Mouse (Mus musculus) right cerebral cortex, adult 18-20 months (tissue): ENCODE data around the gene Egfem1.

ENCODE experiments used
- DNase-seq: peaks from one replicate; pipeline ENCODE4 v3.0.0; 2022; ENCODE audit warnings: mixed read lengths

Egfem1 gene

DNA sequence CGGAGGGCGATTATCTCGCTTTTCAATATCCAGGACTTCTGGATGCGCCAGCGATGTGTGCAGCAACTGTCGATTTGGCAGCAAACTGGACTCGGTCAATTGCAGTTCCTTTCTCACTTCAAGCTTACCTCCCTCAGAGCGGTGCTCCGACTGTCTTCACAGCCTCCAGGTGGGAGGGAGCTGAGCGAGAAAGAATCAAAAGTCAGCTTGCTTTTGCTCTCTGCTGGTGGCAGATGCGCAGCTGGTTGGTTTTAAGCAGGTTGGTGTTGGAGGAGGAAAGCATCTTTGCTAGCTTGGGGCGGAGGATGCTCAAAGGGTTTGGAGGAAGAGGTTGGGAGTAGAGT is at the start of gene Egfem1:
TSS of gene Egfem1 (plus strand) at position 72 of the 344 bp plus-strand sequence.
- DNase-seq, result peak; percentile 39

DNA sequence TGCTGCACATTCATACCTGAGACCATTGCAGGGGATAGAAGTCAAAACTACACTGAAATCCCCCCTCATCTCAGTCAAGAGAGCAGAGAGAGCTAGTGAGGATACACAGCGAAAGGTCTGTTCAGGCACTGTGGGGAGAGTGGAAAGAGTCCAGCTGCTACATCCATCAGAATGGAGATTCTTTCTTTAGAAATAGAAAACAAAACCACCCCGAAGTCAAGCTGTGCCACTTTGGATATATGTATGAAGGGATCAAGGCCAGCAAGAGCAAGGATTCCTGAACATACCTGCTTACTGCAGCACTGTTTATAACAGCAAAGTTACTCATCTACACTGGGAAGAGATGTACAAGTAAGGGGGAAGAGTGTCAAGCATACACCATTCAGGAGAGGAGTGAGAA is 48.7 kb upstream of the Egfem1 start:
- DNase-seq, result no peak

DNA sequence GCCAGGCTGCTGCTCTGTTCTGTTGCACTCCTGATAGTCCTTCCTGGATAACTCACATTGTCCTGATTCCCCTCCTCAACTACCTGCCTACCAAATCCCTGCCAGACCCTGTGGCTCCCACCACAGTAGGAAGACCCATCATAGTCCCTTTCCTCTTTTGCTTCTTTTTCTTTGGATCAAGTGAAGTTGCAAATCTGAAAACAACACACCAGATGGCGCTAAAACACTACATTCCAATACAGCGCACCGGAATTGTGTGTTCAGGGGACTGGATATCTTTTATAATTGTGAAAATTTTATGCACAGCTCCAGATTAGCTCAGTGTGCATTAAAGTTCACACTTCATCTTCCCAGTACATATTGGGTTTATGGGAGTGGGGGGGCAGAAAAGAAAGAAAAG is 45.7 kb upstream of the Egfem1 start:
- peak; percentile 25 for DNase-seq

DNA sequence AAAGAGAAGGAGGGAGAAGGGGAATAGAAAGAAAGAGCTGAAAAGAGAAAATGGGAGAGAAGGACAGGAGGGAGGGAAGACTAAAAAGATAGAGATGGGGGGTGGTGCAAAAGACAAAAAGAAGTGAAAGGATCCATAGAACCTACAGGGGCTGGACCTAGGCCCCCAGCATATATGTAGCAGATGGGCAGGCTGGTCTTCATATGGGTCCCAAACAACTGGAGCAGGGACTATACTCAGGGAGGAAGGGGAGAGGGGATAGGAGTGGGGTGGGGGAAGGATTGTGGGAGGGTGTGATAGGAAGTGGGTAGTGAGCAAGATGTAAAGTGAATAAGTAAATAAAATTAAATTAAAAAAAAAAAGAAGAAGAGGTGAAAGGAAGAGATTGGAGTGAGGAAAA is 45.2 kb upstream of the Egfem1 start:
- no peak for DNase-seq

DNA sequence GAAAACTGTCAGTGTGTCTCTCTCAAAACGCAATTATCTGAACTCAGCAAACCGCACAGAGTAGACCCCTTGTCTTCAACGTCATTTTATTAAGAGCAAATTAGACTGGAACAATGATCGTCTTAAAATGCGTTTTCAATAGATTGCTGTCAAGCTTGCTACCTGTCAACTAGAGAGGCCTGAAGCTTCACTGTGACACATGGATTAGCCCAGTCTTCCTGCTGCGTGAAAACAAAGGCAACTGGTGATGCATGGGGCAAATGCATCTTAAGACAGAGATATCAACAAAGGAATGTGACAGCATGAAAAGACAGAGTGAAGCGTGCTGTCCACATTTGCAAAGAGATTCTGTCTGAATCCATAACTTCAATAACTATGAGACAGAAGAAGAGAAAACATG is 41.8 kb upstream of the Egfem1 start:
- no peak for DNase-seq

DNA sequence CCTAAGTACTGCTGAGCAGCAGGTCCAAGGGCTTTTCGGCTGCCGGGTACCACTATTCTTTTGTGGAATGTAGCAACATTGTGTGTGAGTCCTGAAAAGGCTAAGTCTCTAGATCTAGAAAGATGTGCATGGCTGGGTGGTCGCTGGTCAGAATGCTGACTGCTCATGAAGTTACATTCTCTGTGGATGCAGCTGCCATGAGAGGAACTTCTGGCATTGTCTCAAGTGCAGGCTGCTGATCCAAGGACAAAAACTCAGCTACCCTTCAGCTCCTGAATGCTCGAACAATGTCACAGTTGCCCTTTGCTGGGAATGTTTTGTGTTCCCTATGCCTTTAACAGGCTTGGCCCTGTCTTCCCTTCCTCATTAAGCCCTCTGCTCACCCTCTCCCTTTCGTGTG is 35.5 kb upstream of the Egfem1 start:
- DNase-seq, result no peak

DNA sequence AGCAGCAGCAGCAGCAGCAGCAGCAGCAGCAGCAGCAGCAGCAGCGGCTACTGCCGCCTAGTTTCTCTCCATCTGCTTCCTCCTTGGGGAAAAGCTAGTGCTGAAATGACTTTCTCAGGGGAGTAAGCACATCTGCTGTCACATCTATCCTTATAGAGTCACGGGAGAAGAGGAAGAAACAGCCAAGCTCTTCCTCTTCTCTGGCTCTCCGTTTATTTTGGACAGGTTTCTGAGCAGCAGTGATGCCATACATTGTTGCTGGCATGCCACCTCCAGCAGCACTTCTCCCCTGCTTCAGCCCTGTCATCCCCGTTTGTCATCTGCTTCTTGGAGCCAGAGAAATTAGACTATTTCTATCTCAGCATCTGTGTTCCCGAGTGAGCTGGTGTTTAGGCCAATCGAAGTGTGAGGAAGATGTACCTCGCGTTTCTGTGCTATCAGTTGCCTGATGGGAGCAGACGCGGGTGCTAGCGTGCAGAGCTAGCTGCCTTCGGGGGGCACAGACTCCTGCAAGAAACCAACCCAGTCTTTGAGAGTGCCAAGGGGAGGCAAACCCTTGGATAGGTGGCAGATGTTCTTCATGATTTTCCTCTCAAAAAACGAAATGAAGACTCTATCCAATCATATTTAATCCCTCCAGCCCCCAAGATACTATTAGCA is 34.4 kb upstream of the Egfem1 start:
- peak; percentile 12 for DNase-seq

DNA sequence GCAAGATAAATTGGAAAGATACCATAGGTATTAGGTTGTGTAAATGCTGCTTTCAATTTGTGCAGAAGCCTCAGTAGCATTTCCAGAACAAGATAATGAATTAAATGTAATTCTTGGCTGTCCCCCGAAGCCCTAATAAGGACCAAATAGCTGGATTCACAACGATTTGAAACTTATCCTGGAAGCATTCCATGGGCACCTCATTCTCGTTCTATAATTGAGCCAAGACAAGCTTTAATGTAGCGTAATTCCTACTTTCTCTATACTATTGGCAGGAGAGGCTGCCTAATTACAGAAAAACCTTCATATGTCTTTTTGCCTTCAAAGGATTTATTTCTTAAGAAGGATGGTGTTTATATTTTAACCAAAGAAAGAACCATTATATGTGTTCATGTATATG is 18.7 kb upstream of the Egfem1 start:
- DNase-seq, result no peak

DNA sequence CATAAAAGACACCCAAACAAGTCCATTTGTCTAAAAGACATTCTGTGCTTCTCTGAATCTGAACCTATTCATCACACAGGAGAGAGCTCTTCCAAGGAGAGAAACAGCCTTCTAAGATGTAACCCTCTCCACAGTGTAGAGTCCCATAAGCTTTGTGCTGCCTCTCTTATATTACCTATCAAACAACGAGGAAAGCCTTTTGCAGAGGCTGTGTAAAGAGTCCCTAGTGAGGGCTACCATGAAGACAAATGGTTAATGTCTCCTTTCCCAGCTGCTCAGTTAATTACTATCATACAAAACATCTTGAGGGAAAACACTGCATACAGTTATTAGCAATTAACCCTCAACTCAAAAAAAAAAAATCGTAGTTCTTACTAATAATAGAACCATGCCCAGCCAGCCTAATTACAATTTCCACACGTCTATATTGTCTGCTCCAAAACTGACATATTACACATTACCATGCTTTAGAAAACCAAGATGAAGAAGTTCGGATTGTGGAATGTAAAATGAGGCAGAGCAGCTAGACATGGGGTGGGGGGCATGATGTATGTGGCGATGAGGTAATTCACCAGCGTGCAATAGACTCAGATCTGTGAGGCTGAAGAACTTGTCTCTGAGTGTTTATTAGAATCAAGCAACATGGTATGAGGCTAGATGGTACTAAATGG is 13.3 kb upstream of the Egfem1 start:
- DNase-seq, result no peak

DNA sequence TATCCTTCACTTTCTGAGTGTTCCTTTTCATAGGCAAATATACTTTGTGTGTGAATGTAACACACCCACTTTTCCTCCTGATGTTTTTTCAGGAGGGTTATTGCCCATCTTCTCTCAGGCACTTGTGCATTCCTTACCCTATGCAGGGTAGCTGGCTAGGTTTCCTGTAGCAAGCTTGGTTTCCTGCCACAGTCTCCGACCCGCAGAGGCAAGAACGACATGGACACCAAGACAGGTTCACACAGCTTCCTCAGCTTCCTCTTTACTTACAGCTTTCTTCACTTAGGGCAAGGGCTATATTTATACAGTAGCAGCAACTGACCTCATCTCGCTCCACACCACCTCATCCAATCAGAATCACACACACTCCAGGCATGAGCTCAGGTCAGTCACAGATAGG is 10.5 kb upstream of the Egfem1 start:
- DNase-seq, result no peak

DNA sequence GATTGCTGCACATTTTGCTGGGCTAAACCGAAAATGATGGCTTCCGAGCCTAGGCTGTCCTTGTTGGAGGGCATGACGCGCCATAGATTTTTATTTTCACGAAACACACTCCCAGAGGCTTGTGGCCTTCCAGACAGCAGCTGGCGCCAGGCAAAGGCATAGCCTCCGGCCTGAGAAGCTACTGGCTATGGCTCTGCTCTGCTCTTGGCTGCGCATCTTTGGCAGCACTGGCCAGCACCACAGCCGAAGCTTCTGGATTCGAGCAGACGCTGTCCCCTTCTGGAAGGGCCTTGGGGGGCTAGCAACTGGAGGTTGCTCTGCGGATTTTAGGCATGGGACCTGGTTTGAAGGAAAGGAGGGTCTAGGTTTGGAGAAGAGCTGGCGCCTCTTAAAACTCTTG is 306 bp upstream of the Egfem1 start:
- peak; percentile 5 for DNase-seq

DNA sequence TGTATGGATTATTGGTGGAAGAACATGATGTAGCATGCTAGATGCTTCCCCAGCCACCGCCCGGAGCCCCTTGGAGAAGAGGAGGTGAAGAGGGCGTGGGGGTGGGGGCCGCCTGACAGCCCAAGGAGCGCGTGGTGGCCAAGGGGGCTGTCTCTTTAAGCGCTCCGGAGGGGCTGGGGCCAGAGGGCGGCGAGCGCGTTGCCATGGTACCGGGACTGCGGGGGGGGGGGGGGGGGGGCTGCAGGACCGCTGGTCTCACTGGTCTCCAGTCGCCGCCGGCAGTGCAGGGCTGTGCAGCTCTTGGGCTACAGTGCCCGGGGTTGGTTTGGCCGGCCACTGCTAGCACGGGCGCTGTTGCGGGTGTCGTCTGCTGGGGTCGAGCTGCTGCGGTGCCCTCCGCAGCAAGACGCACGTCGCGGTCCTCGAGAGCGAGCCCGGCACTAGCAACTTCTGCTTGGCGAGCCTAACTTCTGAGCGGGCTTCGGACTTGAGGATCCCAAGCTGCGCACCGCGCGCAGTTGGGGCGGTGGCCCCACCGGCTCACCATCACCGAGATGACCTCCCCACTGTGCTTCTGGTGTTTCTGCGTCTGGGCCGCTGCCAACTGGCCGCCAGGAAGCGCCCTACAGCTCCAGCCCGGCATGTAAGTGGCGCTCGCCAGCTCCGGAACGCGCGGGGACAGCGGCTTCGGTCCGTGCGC is 623 bp downstream of the Egfem1 start:
- DNase-seq, result peak; percentile 26

DNA sequence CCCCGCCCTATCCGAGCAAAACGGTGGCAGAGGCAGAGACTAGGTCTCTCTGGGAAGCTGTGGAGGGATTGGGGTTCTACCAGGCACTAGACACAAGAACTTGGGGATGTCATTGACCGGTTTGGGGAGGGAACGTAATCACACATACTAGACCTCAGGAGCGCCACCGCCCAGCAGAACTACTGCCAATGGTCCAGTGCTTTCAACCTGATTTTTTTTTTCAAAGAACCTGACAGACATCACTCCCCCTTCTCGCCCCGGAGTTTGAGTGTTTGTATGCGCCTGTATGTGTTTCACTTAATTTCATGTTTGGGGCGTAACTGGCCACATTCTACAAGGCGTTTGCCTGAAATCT is 1.1 kb downstream of the Egfem1 start:
- no peak for DNase-seq

DNA sequence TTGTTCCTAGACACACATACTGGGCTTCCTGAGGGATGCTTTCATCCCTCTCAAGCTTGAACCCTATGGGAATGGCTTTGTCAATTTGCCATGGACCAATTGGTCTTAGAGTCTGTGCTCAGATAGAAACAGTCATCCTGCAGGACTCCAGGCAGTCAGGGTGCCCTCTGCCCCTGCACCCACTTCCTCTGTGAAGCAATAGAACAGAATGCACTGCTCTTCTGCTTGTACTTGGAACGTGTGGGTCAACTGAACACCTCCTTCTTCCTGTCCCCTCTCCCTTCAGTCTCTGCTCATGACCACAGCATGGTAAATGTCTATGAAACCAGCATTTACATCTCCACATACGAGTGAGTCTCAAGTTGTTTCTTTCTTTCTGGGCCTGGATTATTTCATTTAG is 16.6 kb downstream of the Egfem1 start:
- DNase-seq, result no peak

DNA sequence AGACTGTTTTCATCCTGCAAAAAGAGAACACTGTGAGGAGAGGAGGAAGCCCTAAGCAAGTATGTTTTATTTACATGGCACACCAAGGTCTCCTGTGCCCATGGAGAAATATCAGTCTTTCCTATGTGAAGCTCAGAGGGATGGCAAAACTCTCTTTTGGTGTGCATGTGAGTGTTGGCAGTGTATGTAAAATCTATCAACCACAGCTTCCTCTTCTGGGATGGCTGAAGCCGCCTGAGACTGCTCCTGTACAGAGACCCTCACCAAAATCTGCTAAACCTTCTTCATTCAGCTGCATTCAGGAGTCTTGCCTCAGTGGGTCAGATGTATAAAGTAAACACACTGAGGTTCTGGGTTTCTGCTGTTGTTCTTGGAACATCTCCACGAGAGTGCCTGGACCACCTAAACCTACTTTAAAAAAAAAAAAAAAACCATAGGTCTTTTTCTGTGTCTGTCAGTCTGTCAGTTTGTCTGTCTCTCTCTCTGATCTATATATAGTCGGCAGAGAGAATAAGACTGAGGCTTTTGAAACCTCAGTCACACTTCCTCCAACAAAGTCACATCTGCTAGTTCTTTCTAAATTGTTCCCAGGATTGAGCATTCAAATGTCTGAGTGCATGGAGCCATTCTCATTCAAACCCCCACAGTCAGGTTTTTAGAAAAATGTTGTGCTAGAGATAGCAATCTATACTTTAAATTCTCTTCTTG is 24.3 kb downstream of the Egfem1 start:
- DNase-seq, result no peak

DNA sequence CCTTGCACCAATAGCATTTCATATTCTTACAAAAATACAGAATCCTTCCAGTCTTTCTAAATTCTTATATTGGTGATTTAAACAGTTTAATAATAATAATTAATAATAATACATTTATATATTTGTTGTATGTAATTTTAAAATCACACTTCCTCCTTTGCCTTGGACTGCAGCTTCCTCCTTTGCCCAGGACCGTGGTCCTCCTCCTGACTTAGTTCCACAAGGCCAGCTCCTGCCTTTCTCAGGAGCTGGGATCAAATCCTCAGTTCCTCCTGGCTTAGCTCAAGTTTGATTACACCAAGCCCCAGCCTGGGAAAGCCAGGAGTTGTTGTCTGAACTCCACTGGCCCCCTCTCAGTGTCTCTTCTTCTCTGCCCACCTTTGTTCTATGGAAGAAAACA is 25.3 kb downstream of the Egfem1 start:
- DNase-seq, result no peak

DNA sequence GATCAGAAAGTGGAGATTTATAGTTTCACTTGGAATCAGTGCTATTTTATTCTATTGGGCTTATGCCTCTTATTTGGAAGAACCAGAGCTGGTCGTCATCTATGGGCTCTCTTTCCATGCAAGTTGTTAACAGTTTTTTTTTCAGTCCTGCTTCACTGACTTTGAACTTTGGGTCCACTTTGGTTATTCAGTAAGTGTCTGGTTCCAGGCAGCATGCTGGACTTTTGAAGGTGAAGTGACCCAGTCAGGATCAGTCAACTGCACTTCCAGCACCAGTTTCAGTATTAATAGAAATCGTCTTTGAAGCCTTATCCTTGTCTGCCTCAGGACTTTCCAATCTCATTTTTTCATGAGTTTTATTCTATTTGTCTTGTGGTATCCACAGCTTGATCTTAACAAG is 28.5 kb downstream of the Egfem1 start:
- no peak for DNase-seq

DNA sequence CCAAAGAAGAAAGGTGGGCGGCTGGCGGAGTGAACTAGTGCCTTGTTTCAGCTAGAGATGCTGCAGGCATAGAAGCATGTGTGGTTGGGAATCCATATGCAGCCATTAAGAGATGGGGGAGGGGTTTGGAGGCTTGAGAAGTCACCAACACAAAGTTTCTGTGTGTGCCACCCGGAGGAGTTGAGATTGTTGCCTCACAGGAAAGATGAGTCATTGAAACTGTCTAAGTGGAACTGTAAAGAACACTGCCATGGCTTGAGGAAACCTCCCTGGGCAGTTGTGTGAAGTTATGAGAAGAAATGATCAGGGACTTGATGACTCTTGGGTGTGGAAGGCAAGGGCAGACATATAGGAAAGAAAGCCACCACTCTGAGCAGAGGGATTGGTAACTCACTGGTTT is 32.7 kb downstream of the Egfem1 start:
- no peak for DNase-seq

DNA sequence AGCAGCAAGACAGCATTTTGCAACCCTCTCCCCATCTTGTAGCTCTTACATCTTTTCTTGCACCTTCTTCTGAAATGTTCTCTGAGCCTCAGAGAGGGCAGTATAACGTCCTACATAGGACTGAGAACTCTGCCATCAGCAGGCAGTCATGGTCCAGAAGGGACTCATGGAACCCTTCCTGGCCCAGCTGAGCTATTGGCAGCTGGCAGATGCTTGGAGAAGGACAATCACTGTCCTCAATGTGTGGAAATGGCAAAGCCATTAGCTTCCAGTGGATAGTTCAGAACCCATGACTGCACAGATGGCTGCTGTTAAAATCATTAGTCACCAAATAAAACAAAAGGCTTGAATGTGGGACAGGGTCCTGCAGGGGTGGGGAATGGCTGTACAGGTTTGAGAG is 35.6 kb downstream of the Egfem1 start:
- no peak for DNase-seq

DNA sequence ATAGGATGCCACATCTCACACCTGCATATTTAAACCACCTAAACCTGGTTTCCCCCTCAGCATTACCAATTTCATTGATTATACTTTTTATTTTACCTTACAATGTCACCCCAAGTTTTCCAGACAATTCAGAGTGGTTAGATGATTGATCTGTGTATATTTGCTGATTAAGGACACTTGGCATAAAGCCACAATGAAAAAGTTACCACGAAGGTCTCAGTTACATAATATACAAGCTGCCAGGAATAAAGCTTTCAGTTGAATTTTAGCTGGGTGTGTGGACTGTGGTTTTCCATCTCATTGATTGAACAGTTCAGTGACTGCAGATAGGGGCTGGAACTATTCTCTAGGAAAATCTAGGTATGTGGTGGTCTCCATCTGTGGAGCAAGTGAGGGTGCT is 40.7 kb downstream of the Egfem1 start:
- DNase-seq, result no peak

DNA sequence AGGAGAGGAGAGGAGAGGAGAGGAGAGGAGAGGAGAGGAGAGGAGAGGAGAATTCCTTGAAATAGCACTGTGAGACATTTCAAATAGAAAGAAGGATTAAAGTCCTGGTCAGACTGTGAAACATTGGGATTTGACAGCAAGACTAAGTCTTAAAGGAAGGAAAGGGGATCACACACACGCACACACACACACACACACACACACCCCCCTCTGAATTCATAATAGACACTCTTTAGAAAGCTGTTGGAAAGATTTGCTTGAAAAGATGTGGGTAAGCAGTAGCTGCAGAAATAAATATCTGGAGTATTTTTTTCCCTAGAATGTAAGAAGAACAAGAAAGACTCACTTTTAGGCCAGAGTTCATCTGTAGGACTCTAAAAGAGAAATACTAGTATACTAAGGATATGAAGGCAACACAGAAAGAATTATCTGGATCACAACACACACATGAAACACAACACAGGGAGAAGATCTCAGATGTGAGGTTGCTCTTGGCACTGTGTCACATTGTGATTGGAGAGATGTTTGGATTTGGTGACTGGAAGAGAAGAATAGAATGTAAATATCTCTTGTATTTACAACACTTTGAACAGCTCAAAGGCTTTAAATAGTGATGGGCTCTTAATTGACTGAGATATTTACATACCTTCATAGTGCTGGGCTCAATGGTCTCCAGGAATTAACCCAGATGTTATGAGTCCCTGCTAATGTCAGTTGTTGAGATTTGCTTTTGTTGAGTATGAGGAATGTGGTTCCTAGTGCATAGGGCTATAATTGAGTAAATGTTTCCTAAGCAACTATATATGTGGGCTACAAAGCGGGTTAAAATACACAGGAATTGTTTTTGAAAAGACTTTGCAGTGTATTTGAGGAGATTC is 50.5 kb downstream of the Egfem1 start:
- no peak for DNase-seq

DNA sequence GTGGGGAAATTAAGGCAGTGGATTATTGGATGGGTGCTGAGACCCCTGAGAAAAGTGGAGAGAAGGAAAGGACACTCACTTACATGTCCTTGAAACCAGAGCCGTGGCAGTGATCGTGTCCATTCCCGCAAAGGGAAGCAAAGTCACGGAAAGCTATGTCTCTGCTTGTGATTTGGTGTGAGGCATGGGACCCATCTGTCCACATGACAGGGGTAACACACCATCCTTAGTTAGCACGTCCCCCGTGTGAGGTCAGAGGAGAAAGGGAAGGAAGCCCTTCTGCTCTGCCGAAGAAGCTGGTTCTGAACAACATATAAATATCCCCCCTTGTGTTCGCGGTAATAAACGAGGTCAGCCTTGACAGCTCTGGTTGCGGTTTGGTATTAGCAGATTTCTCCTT is 52.7 kb downstream of the Egfem1 start:
- no peak for DNase-seq
